Mouse (Mus musculus) bone marrow macrophage, adult 2 months (primary cell): ENCODE results near the gene Cdc45.

Experiments used
- CTCF ChIP-seq: IDR thresholded peaks from 2 replicates; pipeline ENCODE4 v1.5.1; 2012; ENCODE audit warnings: low read depth, mild to moderate bottlenecking, low read length, moderate library complexity
- POLR2A ChIP-seq: IDR thresholded peaks from 2 replicates; pipeline ENCODE4 v1.6.1; 2012; ENCODE audit warnings: mild to moderate bottlenecking, low read depth, low read length, borderline replicate concordance

- TF ChIP-seq POLR2A, result no peak
- no peak for TF ChIP-seq CTCF
These were observed 35.2 kb downstream of the Cdc45 start, which contains the start of gene Cldn5 for GRCm38 (mm10) chr16:18776556-18777100.
